Mouse (Mus musculus) left cerebral cortex, postnatal 36 days (tissue): ENCODE measurements around the gene Arhgef16. TPM values are rescaled to one million over a fixed set of nuclear protein-coding genes. Genes with fewer than 3 reads are reported as not detected.

Experiments used
- DNase-seq, 2 experiments: peaks; one replicate each; pipeline ENCODE4 v3.0.0; 2021 to 2022; ENCODE audit warnings: low spot score in 2 of 2, mixed read lengths in 1 of 2
- intact Hi-C: fragments of 180-260 bp; cut with DNase I; formaldehyde crosslinking; loops from one replicate; pipeline ENCODE4 v1.15.1; 2025
- total RNA-seq, 2 experiments: library from RNA; stranded (reverse); gene quantifications; 2 replicates each; pipeline ENCODE4 v1.2.3; 2021

Gene Arhgef16
- total RNA-seq, 2 experiments from 2014 or later, result 0.59 to 0.62 TPM

DNA sequence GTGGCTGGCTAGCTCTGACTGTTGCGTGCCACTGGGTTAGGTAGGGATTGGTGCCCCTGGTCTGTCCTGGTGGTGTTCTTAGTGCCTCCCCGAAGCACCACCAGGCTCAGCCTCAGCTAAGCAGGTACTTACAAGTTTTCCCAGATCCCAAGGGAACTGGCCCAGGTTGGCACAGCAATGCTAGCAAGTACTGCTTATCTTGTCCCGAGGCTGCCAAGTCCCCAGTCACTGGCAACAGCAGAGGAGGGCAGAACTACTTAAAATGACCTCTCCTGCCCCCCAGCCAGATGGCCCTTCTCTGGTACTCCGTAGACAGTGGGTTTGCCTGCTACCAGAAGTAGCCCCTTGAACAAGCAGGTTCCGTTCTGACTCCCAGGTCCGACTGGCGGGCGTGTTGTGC, 62.3 kb downstream of the Arhgef16 start:
- DNase-seq, result no peak
- intact Hi-C loops, result no loop called here

DNA sequence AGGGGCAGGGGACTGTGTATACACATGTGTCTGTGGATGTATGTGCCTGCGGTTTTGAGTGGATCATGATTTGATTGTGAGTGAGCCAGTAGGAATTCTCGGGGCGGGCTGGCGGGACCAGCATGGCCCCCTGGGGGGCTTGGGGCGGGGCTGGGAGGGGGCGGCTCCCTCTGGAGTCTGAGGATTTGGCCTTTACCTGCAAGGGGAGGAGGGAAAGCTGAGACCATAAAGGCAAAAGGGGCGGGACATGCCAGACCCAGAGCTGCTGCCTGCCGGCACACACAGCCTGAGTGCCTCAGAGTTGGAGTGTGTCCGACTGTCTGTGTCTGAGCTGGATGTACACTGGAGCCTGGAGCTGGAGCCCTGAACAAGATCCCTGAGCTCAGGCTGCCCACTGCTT, 64.2 kb downstream of the Arhgef16 start:
- intact Hi-C loops, result no loop called here

DNA sequence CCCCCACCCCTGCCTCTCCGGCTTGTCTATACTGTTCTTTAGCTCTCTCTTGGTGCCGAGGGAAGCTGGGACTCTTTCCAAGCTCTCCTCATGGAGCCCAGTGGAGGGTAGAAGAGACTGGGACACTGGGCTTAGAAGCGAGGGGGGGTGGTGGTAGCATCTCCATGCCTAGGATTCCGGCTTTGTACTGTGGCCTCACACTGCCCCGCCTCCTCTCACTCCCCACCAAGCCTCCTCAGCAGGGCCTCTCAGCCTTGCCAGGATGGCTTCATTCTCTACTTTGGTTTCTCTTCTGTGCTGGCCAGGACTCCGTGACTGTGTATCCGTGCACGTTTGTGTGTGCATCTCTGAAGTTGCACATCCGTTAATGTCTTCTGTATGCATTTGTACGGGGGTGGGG, 64.6 kb downstream of the Arhgef16 start:
- no peak for DNase-seq
- intact Hi-C loops, result no loop called here

More for the DNA sequence above, 64.2 kb downstream of the Arhgef16 start:
- no peak for DNase-seq

DNA sequence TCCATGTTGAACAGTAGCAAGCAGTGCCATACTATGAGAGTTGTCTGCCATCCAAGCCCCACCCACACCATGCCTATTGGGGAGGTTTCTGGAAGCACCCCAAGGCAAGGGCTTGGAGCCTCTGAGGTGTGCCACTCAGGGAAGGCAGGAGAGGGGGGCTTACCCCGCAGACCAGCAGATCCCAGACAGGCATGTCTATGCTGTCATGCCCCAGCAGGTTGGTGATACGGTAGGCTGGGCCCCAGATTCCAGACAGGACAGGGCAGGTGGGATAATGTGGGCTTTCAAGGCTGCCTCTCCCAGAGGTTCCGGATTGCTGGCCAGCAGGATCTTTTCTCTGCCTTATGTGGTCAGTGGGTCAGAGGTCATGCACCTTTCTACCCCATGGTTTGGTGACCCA, 65.5 kb downstream of the Arhgef16 start:
- DNase-seq, result no peak
- intact Hi-C loops, result no loop called here

DNA sequence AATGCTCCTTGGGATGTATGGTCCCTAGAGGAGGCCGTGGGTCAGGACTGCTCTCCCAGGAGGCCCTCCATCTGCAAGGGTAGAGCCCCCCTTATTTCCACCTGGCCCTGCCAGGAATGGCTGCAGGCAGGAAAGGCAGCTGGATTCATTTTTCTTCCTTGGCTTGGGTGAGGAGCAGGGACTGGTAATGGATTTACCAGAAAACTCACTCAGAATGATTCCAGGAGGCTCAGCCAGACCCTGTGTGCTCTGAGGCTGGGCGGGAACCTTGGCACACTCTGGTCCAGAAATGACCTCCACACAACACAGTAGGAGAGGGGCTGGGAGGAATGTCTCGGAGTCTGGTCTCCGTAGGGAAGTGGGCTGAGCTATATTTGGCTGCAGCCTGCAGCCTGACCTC, 69.2 kb downstream of the Arhgef16 start:
- DNase-seq, result no peak
- intact Hi-C loops, result no loop called here

DNA sequence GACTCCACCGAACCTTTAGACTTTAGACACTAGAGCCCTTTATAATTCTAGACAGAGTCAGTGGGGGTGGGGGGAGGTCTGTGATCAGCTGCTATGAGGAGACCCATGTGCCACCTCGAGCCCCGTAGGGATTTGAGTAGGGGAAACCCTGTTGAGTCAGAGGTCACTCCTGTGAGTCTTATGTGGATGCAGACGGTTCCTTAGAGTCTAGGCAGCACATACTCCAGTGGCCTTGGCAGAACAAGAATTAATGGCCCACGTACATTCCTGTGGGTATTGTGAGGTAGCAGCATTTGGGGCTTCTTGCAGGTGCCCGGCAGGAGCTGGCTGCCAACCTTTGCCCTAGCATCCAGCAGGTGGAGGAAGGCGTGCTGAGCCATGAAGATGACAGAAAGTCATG, 70.1 kb downstream of the Arhgef16 start:
- no peak for DNase-seq
- intact Hi-C loops, result no loop called here

DNA sequence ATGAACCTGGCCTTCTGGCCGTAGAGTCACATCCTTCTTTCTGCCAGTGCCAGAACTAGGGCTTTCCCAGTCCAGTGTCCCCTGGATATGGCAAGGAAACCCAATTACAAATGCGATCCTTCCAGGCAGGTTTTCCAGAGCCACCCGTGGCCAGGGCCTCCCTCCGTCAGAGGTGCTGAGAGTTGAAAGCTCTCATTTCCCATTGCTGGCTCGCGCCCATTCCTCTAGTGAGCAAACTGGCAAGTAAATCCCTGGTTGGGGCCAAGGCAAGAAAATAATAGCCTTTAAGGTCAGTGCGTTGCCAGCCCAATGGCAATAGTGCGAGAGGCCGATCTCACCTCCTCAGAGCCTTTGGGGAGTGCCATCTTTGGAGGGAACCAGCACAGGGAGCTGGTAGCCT, 71.9 kb downstream of the Arhgef16 start:
- intact Hi-C loops, result no loop called here
- no peak for DNase-seq

Other genes with a start within 250 kb of the Arhgef16 start
- gene Trp73, start 161.5 kb downstream of the Arhgef16 start, total RNA-seq, result under 1 TPM; 0.27 to 0.32 TPM
- gene Wrap73, start 159.3 kb downstream of the Arhgef16 start, total RNA-seq, result 10 to 100 TPM; 29.3 to 31.0 TPM
- 100 to 1,000 TPM; 156 to 182 TPM for gene Tprgl, start 141.0 kb downstream of the Arhgef16 start, total RNA-seq
- 1 to 10 TPM; 3.4 to 3.9 TPM for gene Megf6, start 130.9 kb downstream of the Arhgef16 start, total RNA-seq
- not detected for gene B230104I21Rik, start 34.5 kb upstream of the Arhgef16 start, total RNA-seq